Mouse (Mus musculus): ENCODE measurements at regions not wholly inside any gene's neighbourhood (a gene's known extent, or its start where the extent isn't known, plus 50 kb on each side); places are given as distances from the start of the nearest gene placed in this dataset.

- Histone ChIP-seq H3K4me1 (ENCODE audit: control insufficient read depth, insufficient read depth, low read length) (no peaks in the 10 kb centered on the region), H3K9ac (ENCODE audit: low read length) (no peak overlapping the region), H3K27me3 (ENCODE audit: control insufficient read depth, insufficient read depth, low read length) (0 out of 2 replicates have a peak, but pooled peaks cover 4% of the 10 kb centered on the region), H3K4me3 (ENCODE audit: low read depth, low read length) (no peak overlapping the region), H3K36me3 (ENCODE audit: control insufficient read depth, insufficient read depth, low read length) (no peaks in the 10 kb centered on the region), H3K4me2 (ENCODE audit: low read depth, severe bottlenecking) (no peak overlapping the region), H3K27ac (replicated peaks; ENCODE audit: low read depth, low read length) (no peak overlapping the region), H3K9me3 (ENCODE audit: control insufficient read depth, low read length) (no peaks in the 10 kb centered on the region)
- DNase-seq (ENCODE audit: low spot score): no peak
- WGBS: 56% methylated on average over 7 of the region's 7 CpGs
- ATAC-seq (ENCODE audit: insufficient number of reproducible peaks, low FRiP score, low TSS enrichment, low read depth): no peak
Observed at GRCm38 (mm10) chr5:111913354-111913753, 179.6 kb downstream of the Gm26897 start.

GRCm38 (mm10) chr5:111914296-111914695 lies 180.6 kb downstream of the Gm26897 start:
- DNase-seq (ENCODE audit: low spot score) (no peak), ATAC-seq (ENCODE audit: insufficient number of reproducible peaks, low FRiP score, low TSS enrichment, low read depth) (no peak)
- WGBS: 75% methylated on average over 3 of the region's 3 CpGs
- no peak overlapping the region for H3K9ac ChIP-seq (ENCODE audit: low read length)
- H3K36me3 ChIP-seq (ENCODE audit: control insufficient read depth, insufficient read depth, low read length): no peaks in the 10 kb centered on the region
- H3K4me2 ChIP-seq (ENCODE audit: low read depth, severe bottlenecking): no peak overlapping the region
- 0 out of 2 replicates have a peak, but pooled peaks cover 4% of the 10 kb centered on the region for H3K4me1 ChIP-seq (ENCODE audit: control insufficient read depth, insufficient read depth, low read length)
- no peaks in the 10 kb centered on the region for H3K9me3 ChIP-seq (ENCODE audit: control insufficient read depth, low read length)
- H3K27ac ChIP-seq (replicated peaks; ENCODE audit: low read depth, low read length): no peak overlapping the region
- H3K4me3 ChIP-seq (ENCODE audit: low read depth, low read length): no peak overlapping the region
- H3K27me3 ChIP-seq (ENCODE audit: control insufficient read depth, insufficient read depth, low read length): 0 out of 2 replicates have a peak, but pooled peaks cover 4% of the 10 kb centered on the region

- ATAC-seq (ENCODE audit: insufficient number of reproducible peaks, low FRiP score, low TSS enrichment, low read depth) (no peak), DNase-seq (ENCODE audit: low spot score) (no peak)
- 0 out of 2 replicates have a peak, but pooled peaks cover 4% of the 10 kb centered on the region for H3K4me1 ChIP-seq (ENCODE audit: control insufficient read depth, insufficient read depth, low read length)
- H3K27ac ChIP-seq (replicated peaks; ENCODE audit: low read depth, low read length): no peak overlapping the region
- no peaks in the 10 kb centered on the region for H3K36me3 ChIP-seq (ENCODE audit: control insufficient read depth, insufficient read depth, low read length)
- no peak overlapping the region for H3K4me3 ChIP-seq (ENCODE audit: low read depth, low read length)
- H3K4me2 ChIP-seq (ENCODE audit: low read depth, severe bottlenecking): no peak overlapping the region
- WGBS: 36% methylated on average over 8 of the region's 8 CpGs
- no peaks in the 10 kb centered on the region for H3K9me3 ChIP-seq (ENCODE audit: control insufficient read depth, low read length)
- no peak overlapping the region for H3K9ac ChIP-seq (ENCODE audit: low read length)
- H3K27me3 ChIP-seq (ENCODE audit: control insufficient read depth, insufficient read depth, low read length): 0 out of 2 replicates have a peak, but pooled peaks cover 4% of the 10 kb centered on the region
Observed at GRCm38 (mm10) chr5:111917643-111918252, 184.0 kb downstream of the Gm26897 start.

GRCm38 (mm10) chr5:111918888-111919287 lies 185.2 kb downstream of the Gm26897 start:
- no peak overlapping the region for H3K4me2 ChIP-seq (ENCODE audit: low read depth, severe bottlenecking)
- no peak overlapping the region for H3K27ac ChIP-seq (replicated peaks; ENCODE audit: low read depth, low read length)
- no peaks in the 10 kb centered on the region for H3K36me3 ChIP-seq (ENCODE audit: control insufficient read depth, insufficient read depth, low read length)
- no peaks in the 10 kb centered on the region for H3K9me3 ChIP-seq (ENCODE audit: control insufficient read depth, low read length)
- H3K27me3 ChIP-seq (ENCODE audit: control insufficient read depth, insufficient read depth, low read length): 0 out of 2 replicates have a peak, but pooled peaks cover 4% of the 10 kb centered on the region
- DNase-seq (ENCODE audit: low spot score): no peak
- no peak for ATAC-seq (ENCODE audit: insufficient number of reproducible peaks, low FRiP score, low TSS enrichment, low read depth)
- WGBS: 37% methylated on average over 14 of the region's 14 CpGs
- H3K9ac ChIP-seq (ENCODE audit: low read length): no peak overlapping the region
- H3K4me3 ChIP-seq (ENCODE audit: low read depth, low read length): no peak overlapping the region
- 0 out of 2 replicates have a peak, but pooled peaks cover 4% of the 10 kb centered on the region for H3K4me1 ChIP-seq (ENCODE audit: control insufficient read depth, insufficient read depth, low read length)

GRCm38 (mm10) chr5:111922991-111923701 lies 189.4 kb downstream of the Gm26897 start:
- no peak for ATAC-seq (ENCODE audit: insufficient number of reproducible peaks, low FRiP score, low TSS enrichment, low read depth)

GRCm38 (mm10) chr5:111925757-111926156 lies 192.0 kb downstream of the Gm26897 start:
- H3K9ac ChIP-seq (ENCODE audit: low read length): no peak overlapping the region
- no peak overlapping the region for H3K4me3 ChIP-seq (ENCODE audit: low read depth, low read length)
- H3K36me3 ChIP-seq (ENCODE audit: control insufficient read depth, insufficient read depth, low read length): no peaks in the 10 kb centered on the region
- H3K4me1 ChIP-seq (ENCODE audit: control insufficient read depth, insufficient read depth, low read length): no peaks in the 10 kb centered on the region
- no peak overlapping the region for H3K27ac ChIP-seq (replicated peaks; ENCODE audit: low read depth, low read length)
- 74% methylated on average over 6 of the region's 6 CpGs for WGBS
- no peak overlapping the region for H3K4me2 ChIP-seq (ENCODE audit: low read depth, severe bottlenecking)
- no peaks in the 10 kb centered on the region for H3K9me3 ChIP-seq (ENCODE audit: control insufficient read depth, low read length)
- no peak for ATAC-seq (ENCODE audit: insufficient number of reproducible peaks, low FRiP score, low TSS enrichment, low read depth)
- DNase-seq (ENCODE audit: low spot score): no peak
- H3K27me3 ChIP-seq (ENCODE audit: control insufficient read depth, insufficient read depth, low read length): no peaks in the 10 kb centered on the region

More at GRCm38 (mm10) chr5:111922991-111923701, 189.4 kb downstream of the Gm26897 start:
- 0 out of 2 replicates have a peak, but pooled peaks cover 4% of the 10 kb centered on the region for H3K4me1 ChIP-seq (ENCODE audit: control insufficient read depth, insufficient read depth, low read length)
- no peaks in the 10 kb centered on the region for H3K9me3 ChIP-seq (ENCODE audit: control insufficient read depth, low read length)
- 48% methylated on average over 18 of the region's 18 CpGs for WGBS
- no peak overlapping the region for H3K27ac ChIP-seq (replicated peaks; ENCODE audit: low read depth, low read length)
- no peak for DNase-seq (ENCODE audit: low spot score)
- H3K9ac ChIP-seq (ENCODE audit: low read length): no peak overlapping the region
- no peaks in the 10 kb centered on the region for H3K27me3 ChIP-seq (ENCODE audit: control insufficient read depth, insufficient read depth, low read length)
- H3K4me3 ChIP-seq (ENCODE audit: low read depth, low read length): no peak overlapping the region
- H3K4me2 ChIP-seq (ENCODE audit: low read depth, severe bottlenecking): no peak overlapping the region
- no peaks in the 10 kb centered on the region for H3K36me3 ChIP-seq (ENCODE audit: control insufficient read depth, insufficient read depth, low read length)

- no peaks in the 10 kb centered on the region for H3K36me3 ChIP-seq (ENCODE audit: control insufficient read depth, insufficient read depth, low read length)
- no peak overlapping the region for H3K9ac ChIP-seq (ENCODE audit: low read length)
- H3K4me2 ChIP-seq (ENCODE audit: low read depth, severe bottlenecking): no peak overlapping the region
- 60% methylated on average over 15 of the region's 15 CpGs for WGBS
- no peak for ATAC-seq (ENCODE audit: insufficient number of reproducible peaks, low FRiP score, low TSS enrichment, low read depth)
- H3K27ac ChIP-seq (replicated peaks; ENCODE audit: low read depth, low read length): no peak overlapping the region
- no peaks in the 10 kb centered on the region for H3K9me3 ChIP-seq (ENCODE audit: control insufficient read depth, low read length)
- no peaks in the 10 kb centered on the region for H3K27me3 ChIP-seq (ENCODE audit: control insufficient read depth, insufficient read depth, low read length)
- no peak overlapping the region for H3K4me3 ChIP-seq (ENCODE audit: low read depth, low read length)
- no peaks in the 10 kb centered on the region for H3K4me1 ChIP-seq (ENCODE audit: control insufficient read depth, insufficient read depth, low read length)
- DNase-seq (ENCODE audit: low spot score): no peak
Observed at GRCm38 (mm10) chr5:111929180-111929990, 195.7 kb downstream of the Gm26897 start.

- H3K9ac ChIP-seq (ENCODE audit: low read length): no peak overlapping the region
- DNase-seq (ENCODE audit: low spot score): no peak
- no peaks in the 10 kb centered on the region for H3K9me3 ChIP-seq (ENCODE audit: control insufficient read depth, low read length)
- H3K36me3 ChIP-seq (ENCODE audit: control insufficient read depth, insufficient read depth, low read length): no peaks in the 10 kb centered on the region
- no peak overlapping the region for H3K27ac ChIP-seq (replicated peaks; ENCODE audit: low read depth, low read length)
- no peaks in the 10 kb centered on the region for H3K4me1 ChIP-seq (ENCODE audit: control insufficient read depth, insufficient read depth, low read length)
- H3K27me3 ChIP-seq (ENCODE audit: control insufficient read depth, insufficient read depth, low read length): no peaks in the 10 kb centered on the region
- WGBS: 78% methylated on average over 3 of the region's 3 CpGs
- no peak overlapping the region for H3K4me2 ChIP-seq (ENCODE audit: low read depth, severe bottlenecking)
- ATAC-seq (ENCODE audit: insufficient number of reproducible peaks, low FRiP score, low TSS enrichment, low read depth): no peak
- no peak overlapping the region for H3K4me3 ChIP-seq (ENCODE audit: low read depth, low read length)
Observed at GRCm38 (mm10) chr5:111929991-111930339, 196.2 kb downstream of the Gm26897 start.
